Mouse (Mus musculus): Measurements from ENCODE around the gene Ndst2.
A peak's percentile ranks its signal among the peaks of the same experiment; 100 is the strongest.
"Not testable (repeated sequence)": the region's sequence is repeated elsewhere in the genome, so short reads cannot be mapped to it uniquely, and the experiment has no call there.

Ndst2 gene

DNA sequence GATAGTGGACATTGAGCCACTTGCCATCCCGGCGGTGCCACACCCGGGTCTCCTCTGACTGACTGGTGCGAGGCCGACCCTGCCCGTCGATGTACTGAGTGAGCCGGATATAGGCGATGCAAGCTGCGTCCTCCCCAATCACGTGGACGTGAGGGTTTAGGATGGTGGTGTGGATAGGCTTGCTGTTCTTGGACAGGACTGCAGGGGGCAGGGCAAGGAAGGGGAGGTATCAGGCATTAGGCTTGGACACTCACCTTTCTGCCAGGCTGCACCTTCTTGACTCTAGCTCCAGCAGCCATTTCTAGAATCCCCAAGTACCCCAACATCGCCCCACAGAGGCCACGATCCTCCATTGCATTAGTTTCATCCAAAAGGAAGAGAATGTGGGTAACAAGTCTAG, 2.9 kb upstream of the Ndst2 start:
- peak; percentile 59 to 78 for DNase-seq (ENCODE audit: low spot score in 2 of 2)

DNA sequence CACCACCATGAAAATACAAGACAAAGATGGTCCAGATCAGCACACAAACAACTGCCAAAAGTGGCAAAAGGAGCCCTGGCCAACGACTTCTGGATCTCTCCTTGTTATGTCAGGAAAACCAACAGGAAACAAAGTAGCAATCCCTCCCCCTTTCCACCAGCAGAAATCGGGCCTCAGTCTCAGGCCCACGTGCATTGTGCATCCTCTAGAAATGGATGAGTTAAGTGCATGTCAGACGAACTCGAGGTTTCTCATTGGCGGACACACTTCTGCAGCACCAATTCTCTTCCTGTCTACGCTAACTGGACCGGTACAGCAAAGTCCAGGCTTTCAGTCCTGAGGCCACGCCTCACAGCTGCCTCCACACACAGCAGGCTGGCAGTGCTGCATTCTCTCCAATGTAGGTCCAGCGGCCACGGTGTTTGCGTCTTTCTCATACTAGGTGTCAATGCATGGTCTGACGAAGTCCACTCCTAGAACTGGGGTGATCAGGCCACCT, 1.6 kb upstream of the Ndst2 start:
- no peak for DNase-seq (ENCODE audit: low spot score in 2 of 2)

DNA sequence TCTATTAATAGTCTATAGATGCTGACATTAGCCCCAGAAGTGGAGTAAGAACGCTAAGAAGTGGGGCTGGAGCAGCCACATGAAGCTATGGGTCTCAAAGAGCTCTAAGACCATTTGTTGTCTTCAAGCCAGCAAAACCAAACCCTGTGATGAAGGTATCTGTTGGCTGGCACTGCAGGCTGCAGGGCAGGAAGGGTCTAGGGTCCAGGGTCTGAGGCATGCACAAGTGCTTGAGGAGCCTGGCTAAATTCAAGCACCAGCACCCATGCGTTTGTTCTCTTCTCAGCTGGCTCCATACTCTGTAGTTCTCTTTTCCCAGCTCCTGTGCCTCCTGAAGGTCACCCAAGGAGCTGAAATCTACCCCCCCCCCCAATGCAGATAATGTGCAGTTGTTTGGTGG, 690 bp upstream of the Ndst2 start:
- DNase-seq (ENCODE audit: low spot score in 2 of 2), result no peak

DNA sequence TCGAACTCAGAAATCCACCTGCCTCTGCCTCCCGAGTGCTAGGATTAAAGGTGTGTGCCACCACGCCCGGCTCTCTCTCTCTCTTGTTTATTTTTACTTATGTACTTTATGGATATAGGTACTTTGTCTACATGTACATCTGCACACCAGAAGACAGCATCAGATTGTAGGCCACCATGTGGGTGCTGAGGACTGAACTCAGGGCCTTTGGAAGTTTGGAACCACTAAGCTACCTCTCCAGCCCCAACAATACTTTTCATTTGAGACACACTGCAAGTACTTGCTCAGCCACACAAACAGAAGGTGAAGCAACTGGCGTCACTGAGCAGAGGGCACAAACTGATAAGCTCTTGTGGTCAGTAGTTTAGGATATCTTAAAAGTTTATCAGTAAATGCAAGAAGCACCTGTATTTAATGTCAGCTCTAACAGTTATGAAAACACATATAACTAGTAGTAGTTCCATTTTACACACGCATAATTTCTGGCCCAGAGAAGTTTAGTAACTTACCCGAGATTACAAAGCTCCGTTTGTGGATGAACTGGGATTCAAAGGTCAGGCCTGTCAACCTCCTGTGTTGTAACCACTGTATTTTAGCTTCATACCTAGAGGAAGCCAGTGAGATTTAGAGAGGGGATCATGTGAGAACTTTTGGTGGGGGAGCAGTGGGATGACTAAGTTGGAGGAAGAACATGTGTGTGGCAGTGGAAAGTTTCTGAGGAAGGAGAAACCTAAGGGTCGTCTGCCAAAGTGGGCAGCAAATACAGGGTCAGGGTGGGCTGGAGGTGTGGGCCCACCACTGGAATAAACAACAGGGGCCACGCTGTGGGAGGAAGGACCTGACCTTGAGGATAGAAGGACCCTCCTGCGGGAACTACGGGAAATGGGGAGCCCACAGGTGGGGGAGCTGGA, 1.1 kb downstream of the Ndst2 start:
- peak; percentile 41 to 50 for DNase-seq (ENCODE audit: low spot score in 2 of 2)

DNA sequence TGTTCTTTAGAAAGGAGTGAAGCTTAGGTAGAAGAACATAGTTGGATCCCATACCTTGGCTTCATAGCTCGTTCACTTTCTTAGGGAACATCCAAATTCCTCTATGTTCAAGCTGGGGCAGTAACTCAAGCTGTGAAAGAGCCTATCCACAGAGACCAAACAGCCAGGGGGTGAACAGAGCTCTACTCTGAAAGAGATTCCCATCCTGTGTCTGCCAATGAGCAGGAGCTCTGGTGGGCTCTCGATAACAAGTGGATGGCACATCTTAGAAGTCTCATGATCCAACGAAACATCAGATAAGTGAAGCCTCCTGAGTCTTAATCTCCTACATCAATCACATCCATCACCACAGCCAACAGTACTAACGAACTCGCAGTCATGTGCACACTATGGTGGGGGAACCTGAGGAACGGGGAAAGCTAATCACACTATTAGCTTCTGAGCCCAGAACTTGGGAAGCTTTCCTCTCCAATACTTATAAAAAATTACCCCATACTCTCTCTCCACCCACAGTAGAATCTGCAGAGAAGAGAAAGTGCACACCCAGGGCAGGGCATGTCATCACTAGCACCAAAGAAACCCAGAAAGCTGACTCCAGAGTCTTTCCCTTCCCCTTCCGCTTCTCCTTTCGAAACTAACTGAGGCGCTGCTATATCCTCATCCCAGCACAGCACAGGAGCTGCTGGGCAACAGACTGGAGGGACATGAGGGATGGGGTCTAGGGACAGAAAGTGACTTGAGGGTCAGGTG, 3.3 kb downstream of the Ndst2 start:
- no peak for DNase-seq (ENCODE audit: low spot score in 2 of 2)

DNA sequence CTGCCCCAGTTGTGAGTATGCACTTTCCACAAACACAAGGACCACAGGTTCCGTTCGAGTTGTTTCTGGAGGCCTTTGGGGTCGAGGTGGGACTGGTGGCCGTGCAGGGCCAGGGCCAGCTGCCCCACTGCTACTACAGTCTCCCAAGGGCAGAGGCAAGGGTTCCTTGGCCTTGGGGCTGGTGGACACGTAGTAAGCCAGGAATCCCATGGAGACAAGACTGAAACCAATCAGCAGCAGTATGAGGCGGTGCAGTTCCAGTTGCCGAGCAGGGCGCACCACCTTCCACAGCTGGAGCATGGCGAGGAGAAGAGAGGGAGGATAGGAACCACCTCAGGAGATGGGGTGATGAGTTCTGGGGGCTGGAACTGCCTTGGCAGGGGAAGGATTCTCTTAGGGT, 4.5 kb downstream of the Ndst2 start:
- DNase-seq (ENCODE audit: low spot score in 2 of 2), result no peak

DNA sequence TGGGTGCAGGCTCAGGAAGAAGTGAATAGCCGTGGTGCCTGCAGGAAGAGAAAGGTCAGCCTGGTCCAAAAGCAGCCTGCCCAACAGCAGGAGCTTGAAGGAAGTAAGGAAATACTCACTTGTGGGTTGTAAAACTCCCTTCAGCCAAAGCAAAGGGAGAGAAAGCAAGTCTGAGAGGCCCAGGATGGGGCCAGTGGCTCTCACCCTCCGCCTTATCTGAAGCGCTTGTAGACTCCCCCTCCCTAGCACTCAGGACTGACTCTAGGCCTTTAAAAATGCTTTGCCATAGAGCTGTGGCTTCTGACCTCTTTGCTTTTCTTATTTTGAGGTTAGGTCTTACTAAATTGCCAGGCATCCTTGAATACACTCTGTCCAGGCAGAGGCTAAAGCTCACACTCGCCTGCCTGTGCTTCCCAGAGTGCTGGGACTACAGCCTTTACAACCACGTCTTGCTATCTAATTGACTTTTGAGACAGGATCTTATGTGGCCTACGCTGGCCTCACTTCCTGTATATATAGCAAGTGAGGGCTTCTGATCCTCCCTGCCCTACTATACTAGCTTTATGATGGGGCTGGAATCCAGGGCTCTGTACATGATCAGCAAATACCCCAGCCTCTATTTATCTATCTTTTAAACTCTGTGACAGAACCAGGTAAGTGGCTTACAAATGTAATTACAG, 8.6 kb downstream of the Ndst2 start:
- DNase-seq (ENCODE audit: low spot score in 2 of 2), result no peak

DNA sequence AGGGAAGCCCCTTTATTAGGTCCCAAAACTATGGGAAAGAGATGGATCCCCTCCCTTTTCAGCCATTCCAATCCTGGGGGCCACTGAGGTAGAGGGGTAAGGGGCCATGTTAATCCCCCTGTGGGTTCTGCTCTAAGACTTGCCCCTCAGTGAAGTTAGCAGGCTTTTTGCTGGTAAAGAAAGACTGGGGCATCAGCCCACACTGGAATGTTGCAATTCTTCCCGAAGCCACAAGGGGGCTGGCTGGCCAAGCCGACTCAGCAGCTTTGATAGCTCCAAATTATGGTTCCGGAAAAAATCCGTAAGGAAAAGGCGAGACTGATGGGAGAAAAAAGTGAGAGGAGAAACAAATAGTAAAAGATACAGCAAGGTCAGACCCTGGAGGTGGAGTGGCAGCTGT, 10.3 kb downstream of the Ndst2 start:
- peak; percentile 60 to 75 for DNase-seq (ENCODE audit: low spot score in 2 of 2)

DNA sequence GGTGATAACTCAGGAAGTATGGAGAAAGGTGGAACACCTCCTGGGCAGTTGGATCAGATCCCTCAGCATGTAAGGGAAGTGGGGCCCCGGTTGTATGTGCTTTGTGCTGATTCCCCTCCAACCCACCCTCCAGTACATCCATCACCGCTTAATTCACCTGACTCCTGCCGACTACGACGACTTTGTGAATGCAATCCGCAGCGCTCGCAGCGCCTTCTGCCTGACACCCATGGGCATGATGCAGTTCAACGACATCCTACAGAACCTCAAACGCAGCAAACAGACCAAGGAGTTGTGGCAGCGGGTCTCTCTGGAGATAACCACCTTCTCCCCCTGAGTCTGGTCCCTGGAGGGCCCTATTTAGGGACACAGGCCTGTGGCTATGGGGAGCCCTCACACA, 11.4 kb downstream of the Ndst2 start:
- no peak for DNase-seq (ENCODE audit: low spot score in 2 of 2)

DNA sequence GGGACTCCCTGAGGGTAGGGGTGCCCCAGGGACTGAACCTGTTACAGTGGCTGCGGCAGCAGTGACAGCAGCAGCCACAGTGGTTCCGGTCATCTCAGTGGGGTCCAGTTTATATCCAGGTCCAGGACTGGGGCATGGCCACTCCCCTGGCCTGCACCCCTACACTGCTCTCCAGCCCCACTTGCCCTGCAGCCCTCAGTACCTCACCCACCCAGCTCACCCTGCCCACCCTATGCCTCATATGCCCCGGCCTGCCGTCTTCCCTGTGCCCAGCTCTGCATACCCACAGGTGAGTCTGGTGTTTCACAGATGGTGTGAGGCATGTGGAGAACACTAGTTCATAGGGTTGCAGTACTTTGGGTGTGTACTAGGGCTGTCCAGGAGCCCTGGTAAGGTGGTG, 13.0 kb downstream of the Ndst2 start:
- no peak for DNase-seq (ENCODE audit: low spot score in 2 of 2)

DNA sequence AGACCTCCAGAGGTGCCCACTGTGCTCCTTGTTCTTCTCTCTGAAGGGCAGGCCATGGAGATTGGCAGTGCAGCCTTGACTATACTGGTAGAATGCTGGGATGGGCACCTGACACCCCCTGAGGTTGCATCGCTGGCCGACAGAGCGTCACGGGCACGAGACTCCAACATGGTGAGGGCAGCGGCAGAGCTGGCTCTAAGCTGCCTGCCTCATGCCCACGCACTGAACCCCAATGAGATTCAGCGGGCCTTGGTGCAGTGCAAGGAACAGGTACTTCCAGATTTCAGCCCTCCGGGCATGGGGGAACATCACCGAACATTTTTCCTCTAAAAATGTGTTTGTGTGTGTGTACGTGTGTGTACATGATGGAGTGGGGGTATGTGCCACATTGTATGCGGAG, 14.6 kb downstream of the Ndst2 start:
- no peak for DNase-seq (ENCODE audit: low spot score in 2 of 2)

DNA sequence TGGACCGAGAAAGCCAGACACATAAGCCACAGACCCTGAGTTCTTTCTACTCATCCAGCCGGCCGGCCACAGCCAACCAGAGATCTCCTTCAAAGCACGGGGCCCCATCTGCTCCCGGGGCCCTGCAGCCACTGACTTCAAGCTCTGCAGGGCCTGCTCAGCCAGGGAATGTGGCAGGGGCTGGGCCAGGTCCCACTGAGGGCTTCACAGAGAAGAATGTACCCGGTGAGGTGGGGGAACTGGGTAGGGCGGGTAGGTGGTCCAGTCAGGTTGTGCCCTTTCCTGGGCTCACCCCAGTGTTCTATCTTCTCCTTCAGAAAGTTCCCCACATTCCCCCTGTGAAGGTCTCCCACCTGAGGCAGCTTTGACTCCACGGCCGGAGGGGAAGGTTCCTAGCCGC, 15.9 kb downstream of the Ndst2 start:
- DNase-seq (ENCODE audit: low spot score in 2 of 2), result no peak

DNA sequence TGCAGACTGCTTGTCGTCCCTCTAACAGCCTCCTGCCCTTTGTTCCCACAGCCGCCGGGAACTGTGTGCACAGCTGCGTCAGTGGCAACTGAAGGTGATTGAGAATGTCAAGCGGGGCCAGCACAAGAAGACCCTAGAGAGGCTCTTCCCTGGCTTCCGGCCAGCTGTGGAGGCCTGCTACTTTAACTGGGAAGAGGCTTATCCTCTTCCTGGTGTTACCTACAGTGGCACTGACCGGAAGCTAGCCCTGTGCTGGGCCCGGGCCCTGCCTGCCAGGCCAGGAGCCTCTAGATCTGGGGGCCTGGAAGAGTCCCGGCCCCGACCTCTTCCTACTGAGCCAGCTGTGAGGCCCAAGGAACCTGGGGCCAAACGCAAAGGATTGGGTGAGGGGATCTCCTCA, 20.5 kb downstream of the Ndst2 start:
- no peak for DNase-seq (ENCODE audit: low spot score in 2 of 2)

DNA sequence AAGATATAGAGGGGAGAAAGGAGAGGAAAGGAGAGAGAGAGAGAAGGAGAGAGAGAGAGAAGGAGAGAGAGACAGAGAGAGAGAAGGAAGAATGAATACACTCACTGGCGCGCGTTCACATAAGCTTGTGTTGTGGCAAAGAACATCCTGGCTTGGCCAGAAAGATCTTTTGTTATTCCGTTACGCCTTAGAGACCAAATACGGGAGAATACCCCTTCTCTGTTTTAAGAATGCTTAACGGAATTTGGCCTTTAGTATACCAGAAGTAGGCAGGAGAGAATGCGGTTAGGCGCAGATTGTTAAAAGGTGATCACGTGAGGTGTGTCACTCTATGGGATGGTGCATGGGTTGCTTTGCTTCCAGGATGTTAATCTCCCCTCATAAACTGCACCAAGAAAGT, 26.1 kb downstream of the Ndst2 start:
- no peak for DNase-seq (ENCODE audit: low spot score in 2 of 2)

DNA sequence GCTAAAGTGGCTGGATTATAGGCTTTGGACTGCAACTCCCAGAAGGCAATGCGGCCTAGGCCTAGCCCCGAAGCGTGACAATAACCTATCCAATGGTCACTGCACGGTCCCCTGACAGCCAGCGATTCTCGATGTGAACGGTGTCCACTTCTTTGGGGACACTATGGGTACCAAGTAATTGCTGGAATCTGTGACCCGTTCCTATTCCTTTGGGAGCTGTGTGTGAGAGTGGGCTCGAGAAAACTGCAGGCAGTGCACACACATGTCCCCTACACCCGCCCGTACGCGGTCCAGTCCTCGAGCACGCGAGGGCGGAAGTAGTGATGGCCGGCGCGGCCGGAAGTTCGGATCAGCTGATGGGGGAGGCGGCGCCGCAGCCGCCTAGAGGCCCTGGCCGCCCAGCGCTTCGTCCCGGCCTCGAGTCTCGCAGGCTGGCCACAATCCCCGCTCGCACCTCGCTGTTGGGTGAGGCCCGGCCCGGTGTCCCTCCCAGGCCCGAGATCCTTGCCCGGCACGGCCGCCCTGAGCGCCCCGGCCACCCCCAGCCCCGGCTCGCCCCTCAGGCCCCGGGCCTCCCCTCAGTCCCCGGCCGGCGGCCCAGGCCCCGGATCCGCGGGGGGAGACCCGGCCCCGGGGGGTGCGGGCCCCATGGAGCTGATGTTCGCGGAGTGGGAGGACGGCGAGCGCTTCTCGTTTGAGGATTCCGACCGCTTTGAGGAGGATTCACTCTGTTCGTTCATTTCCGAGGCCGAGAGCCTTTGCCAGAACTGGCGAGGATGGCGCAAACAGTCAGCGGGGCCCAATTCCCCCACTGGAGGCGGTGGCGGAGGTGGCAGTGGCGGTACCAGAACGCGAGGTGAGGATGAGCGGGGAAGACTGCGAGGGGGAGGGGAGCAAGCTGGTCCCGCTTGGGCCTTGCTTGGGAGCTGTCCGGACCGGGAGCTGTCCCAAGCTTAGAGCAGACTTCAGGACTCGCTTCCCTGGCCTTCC, 26.9 kb downstream of the Ndst2 start, which contains the start of gene Zswim8:
Gene Zswim8, plus strand, starts transcription at position 352 of the 990 bp plus-strand sequence.
- DNase-seq (ENCODE audit: low spot score in 2 of 2), result peak; percentile 83 to 88

DNA sequence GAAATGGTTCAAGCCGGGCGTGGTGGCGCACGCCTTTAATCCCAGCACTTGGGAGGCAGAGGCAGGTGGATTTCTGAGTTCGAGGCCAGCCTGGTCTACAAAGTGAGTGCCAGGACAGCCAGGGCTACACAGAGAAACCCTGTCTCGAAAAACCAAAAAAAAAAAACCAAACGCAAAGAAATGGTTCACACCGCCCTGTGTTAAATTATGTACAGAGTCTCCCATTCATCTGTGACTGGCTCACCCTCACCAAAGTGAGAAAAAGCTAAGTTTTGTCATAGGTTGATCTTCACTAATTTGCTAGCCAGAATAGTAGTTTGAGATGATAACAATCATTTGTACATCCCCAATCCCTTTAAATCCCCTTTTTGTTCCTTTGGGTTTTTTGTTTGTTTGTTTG, 30.9 kb downstream of the Ndst2 start:
- DNase-seq (ENCODE audit: low spot score in 2 of 2), result not testable (repeated sequence)

DNA sequence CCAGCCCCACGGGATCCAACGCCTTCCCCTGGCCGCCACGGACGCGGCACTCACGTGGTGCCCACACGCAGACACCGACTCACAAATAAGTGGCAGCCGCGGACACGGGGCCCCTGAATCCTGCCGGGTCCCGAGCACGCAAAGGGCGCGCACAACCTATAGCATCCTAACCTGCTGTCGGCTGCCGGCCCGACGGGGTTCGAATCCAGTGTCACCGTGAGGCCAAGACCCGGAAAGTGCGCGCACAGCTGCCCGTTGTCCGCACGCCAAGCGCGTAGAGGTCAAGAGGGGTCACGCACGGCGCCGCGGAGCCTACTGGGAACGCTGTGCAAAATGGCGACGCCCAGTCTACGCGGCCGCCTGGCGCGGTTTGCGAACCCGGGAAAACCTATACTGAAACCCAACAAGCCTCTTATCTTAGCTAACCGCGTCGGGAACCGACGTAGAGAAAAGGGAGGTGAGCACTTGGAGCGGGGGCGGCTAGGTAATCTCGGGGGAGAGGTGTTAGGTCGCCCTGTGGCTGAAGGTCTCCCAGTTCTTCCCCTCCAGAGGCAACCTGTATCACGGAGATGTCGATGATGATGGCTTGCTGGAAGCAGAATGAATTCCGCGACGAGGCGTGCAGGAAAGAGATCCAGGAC, 31.5 kb downstream of the Ndst2 start, which contains the start of gene Chchd1:
Gene Chchd1, plus strand, starts transcription at position 266 of the 641 bp plus-strand sequence.
- DNase-seq (ENCODE audit: low spot score in 2 of 2), result peak; percentile 86 to 92

DNA sequence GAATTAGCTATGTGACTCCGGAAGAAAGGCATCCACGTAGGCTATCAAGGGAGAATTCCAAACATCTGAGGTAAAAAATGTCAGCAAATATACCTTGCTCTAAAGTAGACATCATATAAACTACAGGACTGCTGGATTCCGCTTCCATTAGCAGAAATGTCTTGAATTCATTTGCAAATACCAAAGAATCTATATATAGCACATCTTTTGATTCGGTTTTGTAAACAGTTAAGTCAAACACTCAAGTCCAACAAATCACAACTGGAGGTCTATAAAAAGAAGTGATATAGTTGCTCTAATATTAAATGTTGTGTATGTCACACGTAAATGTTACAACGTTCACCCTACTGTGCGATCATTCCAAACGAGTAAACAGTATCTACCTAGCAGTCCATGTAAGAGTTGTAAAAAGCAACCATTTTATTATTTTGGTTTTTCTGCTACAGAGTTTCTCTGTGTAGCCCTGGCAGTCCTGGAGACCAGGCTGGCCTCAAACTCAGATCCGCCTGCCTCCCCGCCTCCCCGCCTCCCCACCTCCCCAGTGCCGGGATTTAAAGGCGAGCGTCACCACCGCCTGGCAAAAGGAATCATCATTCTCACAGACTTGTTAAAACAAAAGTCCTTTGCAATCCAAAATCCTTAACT, 32.1 kb downstream of the Ndst2 start:
- DNase-seq (ENCODE audit: low spot score in 2 of 2), result no peak

DNA sequence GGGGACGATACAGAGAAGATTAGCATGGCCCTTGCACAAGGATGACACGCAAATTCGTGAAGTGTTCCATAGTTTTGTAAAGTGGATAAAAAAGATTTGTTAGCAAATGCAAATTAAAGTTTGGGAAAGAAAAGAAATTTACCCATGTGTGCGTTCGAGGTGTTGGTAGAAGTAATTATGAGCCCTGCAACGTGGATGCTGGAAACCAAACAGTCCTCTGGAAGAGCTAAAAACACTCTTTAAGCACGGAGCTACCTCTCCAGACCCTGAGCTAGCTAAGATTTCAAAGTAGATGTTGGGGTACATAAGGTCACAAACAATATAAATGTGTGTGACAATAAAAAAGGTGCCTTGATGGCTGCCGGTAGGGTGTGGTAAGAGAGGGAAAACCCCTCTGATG, 32.8 kb downstream of the Ndst2 start:
- DNase-seq (ENCODE audit: low spot score in 2 of 2), result no peak

DNA sequence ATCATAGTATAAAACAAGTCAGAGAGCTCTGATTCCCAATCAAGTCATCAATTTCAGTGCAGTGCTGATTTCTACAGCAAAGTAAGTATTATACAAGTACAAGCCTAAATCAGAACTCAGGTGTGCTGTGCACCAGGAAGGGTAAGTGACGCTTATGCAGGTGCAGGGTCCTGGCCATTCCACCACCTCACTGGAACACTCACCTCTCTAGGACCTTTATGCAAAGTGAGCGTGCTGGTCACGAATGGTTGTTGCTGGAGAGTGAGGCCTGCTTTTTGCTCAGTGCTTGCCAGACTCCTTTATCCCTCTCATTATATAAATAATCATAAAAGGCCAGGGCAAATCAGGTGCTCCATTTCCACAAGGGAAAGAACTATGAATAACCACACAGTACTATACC, 34.0 kb downstream of the Ndst2 start:
- no peak for DNase-seq (ENCODE audit: low spot score in 2 of 2)

Data from spleen, postnatal 10 days (tissue).